Mouse (Mus musculus): ENCODE measurements around the gene Brinp3.
A peak's percentile ranks its signal among the peaks of the same experiment; 100 is the strongest.

Gene Brinp3

DNA sequence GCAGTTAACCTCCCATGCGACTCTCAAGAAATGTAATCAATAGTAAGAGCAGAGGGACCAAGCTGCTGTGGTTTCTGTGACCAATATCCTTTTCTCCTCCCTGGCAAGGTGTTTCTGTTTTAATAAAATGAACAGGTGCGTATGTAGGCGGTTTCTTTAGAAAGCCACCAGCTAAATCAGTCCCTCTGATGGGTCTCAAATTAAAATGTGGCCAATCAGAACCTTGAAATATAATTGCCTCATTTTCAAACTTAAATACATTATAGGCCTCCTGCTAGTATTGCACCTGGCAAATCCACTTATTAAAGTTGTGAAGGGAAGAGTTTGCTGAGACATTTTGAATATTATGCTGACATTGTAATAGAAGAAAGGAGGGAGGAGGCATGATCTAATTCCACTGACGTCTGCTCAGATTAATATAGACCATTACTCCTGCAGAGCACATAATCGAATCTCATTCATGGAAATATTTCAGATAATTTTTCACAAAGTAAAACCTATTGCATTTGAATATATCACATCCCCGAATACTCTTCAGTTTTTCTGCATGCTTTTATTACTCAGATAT lies 305.5 kb downstream of the Brinp3 start:
- no peak for DNase-seq

DNA sequence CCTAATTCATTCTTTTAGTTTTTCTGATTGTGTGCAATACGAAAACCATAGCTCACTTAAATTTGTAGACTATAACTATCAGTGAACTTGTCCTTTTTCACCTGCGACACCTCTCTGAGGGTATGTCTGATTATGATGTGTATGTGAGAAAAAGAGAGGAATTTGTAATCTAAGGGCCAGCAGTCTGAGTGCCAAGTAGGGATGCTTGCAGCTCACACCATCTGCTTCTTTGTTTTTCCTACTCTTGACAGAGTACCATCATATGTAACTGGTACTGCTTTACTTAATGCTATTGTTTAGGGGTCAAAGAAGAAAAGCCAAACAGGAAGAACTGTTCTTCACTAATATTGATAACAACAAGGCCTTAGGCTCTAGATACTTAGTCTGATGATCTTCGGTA lies 307.3 kb downstream of the Brinp3 start:
- peak; percentile 29 for DNase-seq

DNA sequence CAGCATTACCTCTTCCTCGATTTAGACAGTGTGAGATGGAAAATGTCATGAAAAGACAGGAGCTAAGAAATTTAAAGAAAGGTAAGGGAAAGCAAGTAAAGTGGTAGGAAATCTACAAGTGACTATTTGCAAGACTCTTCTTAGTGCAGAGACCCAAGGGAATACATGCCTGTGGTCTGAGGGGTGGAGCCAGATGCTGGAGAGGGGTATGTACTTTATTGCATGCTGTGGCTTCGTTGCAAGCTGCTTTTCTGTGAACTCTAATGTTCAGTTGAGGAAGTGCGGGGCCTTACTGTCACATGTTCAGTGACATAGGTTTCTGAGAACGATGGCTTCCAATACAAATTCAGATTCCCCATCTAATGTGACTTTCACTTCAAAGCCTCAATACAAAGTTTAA lies 313.2 kb downstream of the Brinp3 start:
- DNase-seq: no peak

DNA sequence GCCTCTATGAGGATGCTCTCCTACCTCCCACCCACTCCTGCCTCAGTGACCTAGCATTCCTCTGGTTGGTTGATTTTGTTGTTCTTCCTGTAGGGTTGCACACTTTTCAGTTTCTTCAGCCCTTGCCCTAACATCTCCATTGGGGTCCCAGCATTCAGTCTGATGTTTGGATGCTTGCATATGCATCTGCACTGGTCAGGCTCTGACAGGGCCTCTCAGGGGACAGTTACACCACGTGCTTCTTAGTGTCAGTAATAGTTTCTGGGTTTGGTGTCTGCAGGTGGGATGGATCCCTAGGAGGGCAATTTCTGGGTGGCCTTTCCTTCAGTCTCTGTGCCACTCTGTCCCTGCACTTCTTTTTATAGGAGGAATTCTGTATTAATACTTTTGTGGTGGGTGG lies 339.3 kb downstream of the Brinp3 start:
- no peak for DNase-seq

DNA sequence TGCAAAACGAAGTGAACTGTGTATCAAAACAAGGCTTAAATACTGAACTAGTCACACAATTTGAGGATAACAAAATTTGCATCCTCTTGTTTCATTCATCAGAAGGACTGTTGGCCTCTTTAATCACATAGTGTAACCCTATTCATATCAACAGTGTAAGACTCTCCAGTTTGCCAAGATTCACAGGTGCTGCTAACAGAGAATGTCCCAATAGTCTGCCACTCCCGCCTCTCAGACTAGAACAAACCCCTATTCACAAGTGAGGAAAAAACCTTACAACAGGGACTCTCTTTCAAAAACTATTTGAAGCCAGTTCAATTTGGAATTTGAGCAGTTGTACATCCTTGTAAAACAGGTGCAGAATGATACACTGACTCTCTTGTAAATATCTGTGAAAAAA lies 349.5 kb downstream of the Brinp3 start:
- DNase-seq: peak; percentile 12

DNA sequence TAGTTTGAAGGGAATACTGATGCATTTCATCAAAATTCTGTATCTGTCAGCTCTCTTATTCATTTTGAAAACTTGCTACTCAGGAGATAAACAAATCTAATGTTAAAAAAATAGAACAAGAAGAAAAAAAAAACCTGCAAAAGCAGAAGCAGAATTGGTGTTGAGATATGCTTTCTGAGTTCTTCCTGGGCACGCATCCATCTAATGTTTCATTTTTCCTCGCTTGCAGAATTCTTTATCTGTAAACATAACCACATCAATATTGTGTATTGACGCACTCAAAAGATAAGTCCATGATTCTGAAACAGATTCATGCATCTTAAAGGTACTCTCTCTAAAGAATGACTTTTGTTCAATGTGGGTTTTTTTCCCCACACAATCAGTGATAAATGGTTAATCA lies 354.3 kb downstream of the Brinp3 start:
- DNase-seq: no peak

DNA sequence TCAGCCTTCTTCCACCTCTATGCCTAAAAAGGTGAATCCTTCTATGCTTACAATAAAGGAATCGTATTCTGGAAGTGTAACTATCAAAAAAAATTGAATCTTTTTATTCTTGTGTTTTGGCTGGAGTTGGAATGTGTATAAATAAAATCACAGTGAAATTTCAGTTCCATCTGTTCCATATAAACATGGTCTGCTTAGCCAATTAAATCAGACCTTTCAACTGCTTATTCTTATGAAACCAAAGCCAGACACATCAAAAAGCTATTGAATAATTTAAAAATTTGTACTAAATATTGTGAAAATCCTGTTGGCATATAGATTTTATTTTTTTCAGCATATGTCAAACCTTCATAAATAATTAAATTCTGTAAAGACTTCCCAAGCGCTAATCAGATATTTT lies 355.6 kb downstream of the Brinp3 start:
- DNase-seq: no peak

DNA sequence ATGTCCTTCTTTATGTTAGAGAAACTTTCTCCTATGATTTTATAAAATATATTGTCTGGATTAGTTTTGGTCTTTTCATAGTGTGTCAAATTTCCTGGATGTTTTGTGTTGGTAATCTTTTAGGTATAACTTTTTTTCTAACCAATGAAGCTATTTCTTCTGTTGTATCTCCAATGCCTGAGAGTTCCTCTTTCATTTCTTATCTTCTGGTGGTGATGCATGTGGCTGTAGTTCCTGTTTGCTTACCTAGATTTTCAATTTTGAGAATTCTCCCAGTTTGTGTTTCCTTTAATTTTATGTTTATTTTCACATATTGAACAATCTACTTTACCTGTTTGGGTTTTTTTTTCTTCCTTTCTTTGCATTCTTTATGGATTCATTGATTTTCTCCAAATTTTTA lies 404.1 kb downstream of the Brinp3 start:
- no peak for DNase-seq

DNA sequence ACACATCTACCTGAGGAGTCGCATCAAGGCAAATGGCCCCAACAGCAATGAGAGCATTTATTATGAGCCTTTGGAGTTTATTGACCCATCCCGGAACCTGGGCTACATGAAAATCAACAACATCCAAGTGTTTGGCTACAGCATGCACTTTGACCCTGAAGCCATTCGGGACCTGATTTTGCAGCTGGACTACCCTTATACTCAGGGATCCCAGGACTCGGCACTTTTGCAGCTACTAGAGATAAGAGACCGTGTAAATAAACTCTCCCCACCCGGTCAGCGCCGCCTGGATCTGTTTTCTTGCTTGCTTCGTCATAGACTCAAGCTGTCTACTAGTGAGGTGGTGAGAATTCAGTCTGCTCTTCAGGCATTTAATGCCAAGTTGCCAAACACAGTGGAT lies 407.1 kb downstream of the Brinp3 start:
- DNase-seq: no peak

DNA sequence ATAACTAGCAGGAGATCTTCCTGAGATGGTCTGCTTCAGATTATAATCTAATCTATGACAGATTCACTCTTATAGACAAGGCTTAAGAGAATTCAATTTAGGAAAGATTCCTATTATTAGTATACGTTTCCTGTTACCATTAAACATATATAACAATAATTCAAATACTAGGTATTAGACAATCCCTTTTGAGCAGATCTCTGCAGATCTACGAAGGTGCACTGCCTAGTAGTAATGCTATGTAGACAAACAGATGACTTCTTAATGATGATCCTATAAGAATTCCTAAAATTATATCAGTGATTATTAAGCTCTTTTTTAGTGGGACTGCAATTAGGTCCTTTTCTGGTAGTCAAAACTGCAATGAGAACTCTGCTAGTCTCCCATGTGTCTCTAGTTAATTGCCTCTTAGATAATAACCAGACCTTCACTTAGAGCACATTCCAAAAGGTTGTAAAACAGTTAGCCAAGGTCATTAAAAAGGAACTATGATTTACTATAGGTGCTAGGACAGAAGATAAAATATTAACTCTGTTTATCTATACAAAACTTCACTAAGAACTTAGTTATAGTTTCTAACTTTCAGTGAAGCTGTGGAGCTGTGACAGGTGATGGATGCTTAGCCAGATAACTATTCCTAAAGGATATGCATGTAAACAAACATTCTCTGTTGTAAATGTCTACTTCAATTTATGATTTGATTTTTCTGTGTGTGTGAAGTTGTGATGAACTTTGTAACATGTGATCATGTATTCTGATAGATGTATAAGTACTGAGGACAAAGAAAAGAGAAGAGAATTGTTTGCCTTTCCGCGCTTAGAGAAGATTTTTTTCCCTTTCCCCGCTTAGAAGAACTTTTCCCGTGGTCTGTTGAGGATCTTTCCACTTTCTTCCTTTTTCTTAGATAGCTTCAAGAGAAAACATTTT lies 445.2 kb downstream of the Brinp3 start:
- no peak for DNase-seq

Data from cerebellum, adult 9-11 months (tissue).